Mouse (Mus musculus): ENCODE measurements around the gene 4930467E23Rik. TPM values are rescaled to one million over a fixed set of nuclear protein-coding genes. Genes with fewer than 3 reads are reported as not detected.
"Not testable (repeated sequence)": the region's sequence is repeated elsewhere in the genome, so short reads cannot be mapped to it uniquely, and the experiment has no call there.

4930467E23Rik gene
- polyA plus RNA-seq, 2 experiments = not detected

DNA sequence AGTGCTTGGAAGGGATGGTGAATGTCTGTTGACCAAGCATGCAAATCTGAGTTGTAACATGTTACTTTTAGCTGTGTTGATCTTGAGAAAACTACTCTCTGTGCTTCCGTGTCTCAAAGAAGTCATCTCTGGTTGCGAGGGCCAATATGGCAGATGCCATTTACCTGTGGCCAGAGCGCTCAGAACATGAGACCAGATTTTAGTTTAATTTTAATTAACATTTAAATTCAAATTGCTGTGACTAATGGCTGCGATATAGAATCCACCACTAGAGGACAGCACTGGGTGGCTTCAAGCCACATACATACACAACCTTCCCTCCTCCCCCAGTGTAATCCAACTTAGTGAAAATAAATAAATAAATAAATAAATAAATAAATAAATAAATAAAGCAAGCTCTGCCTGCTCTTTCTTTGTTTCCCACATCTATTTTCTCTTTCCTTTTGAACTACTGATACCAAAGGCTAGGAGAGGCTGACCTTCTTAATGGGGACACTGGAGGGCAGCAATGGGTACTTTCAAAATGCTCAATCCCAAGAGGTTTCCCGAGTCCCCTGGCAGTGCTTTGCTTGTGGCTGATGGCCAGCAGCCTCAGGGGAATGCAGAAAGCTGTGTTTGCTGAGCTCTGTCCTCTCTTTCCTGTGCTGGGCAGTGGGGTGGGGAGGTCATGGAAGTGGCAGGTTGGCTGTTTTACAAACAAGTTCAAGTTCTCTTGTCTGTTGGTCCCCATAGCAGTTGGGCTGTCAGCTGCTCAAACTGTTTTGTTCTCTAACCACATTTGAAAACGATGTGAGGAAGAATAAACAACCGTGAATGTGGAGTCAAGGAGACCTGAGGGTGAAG lies 22.2 kb upstream of the 4930467E23Rik start:
- not testable (repeated sequence) for H3K4me2 ChIP-seq (replicated peaks; ENCODE audit: low read depth, low read length, severe bottlenecking); H3K9me3 ChIP-seq (ENCODE audit: control insufficient read depth, low read length); H3K4me3 ChIP-seq (replicated peaks; ENCODE audit: low read length); H3K36me3 ChIP-seq (ENCODE audit: control insufficient read depth, insufficient read depth, low read length); H3K27ac ChIP-seq (replicated peaks; ENCODE audit: low read depth, low read length); ATAC-seq (ENCODE audit: low FRiP score, low read depth); H3K27me3 ChIP-seq (ENCODE audit: control insufficient read depth, insufficient read depth, low read length); H3K4me1 ChIP-seq (ENCODE audit: control insufficient read depth, insufficient read depth, low read length); H3K9ac ChIP-seq (ENCODE audit: low read depth, low read length, severe bottlenecking)
- DNase-seq (ENCODE audit: low spot score) = peak; percentile 4
- WGBS = 72% methylated on average over 7 of the region's 7 CpGs

DNA sequence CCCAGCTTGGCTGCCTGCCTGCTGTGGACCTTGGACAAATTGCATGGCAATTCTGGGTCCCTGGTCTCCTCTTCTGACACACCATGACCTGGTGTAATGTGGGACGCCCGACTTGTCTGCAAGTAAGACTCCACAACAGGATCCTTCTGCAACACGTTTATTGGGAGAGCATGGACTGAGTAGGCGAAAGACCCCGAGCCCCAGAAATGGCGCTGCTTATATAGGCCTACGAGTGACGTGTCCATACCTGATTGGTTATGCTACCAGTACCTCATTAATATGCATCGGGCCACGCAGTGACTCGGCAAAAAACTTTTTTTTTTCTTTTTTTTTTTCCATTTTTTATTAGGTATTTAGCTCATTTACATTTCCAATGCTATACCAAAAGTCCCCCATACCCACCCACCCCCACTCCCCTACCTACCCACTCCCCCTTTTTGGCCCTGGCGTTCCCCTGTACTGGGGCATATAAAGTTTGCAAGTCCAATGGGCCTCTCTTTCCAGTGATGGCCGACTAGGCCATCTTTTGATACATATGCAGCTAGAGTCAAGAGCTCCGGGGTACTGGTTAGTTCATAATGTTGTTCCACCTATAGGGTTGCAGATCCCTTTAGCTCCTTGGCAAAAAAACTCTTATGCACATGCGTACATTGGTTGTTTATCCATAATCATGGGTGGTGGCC lies 21.5 kb upstream of the 4930467E23Rik start:
- not testable (repeated sequence) for H3K4me3 ChIP-seq (replicated peaks; ENCODE audit: low read length); DNase-seq (ENCODE audit: low spot score)
- WGBS = 84% methylated on average over 13 of the region's 15 CpGs

DNA sequence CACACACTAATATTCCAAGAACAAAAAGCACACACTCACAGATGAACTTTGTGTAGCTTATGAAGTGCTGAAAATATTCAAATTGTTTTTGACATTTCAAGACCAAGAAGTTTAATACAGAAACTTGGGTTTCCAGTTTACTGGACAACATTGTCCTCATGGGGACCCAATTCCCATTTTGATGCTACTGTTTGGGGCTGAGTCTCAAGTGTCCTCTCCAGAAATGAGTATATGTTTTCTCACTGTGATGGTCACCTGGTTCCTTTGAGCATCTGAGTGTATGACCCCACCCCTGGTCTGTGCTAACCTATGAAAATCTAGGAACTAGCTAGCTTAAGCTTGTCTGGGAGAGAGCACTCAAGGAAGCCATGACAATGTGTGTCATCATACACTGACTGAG lies 20.4 kb upstream of the 4930467E23Rik start:
- not testable (repeated sequence) for ATAC-seq (ENCODE audit: low FRiP score, low read depth); H3K27ac ChIP-seq (replicated peaks; ENCODE audit: low read depth, low read length); DNase-seq (ENCODE audit: low spot score); H3K27me3 ChIP-seq (ENCODE audit: control insufficient read depth, insufficient read depth, low read length); H3K4me3 ChIP-seq (replicated peaks; ENCODE audit: low read length); H3K4me2 ChIP-seq (replicated peaks; ENCODE audit: low read depth, low read length, severe bottlenecking); H3K9ac ChIP-seq (ENCODE audit: low read depth, low read length, severe bottlenecking); H3K36me3 ChIP-seq (ENCODE audit: control insufficient read depth, insufficient read depth, low read length); H3K9me3 ChIP-seq (ENCODE audit: control insufficient read depth, low read length); H3K4me1 ChIP-seq (ENCODE audit: control insufficient read depth, insufficient read depth, low read length)

More for the DNA sequence above, 21.5 kb upstream of the 4930467E23Rik start:
- not testable (repeated sequence) for H3K27me3 ChIP-seq (ENCODE audit: control insufficient read depth, insufficient read depth, low read length); H3K27ac ChIP-seq (replicated peaks; ENCODE audit: low read depth, low read length); H3K36me3 ChIP-seq (ENCODE audit: control insufficient read depth, insufficient read depth, low read length); H3K4me1 ChIP-seq (ENCODE audit: control insufficient read depth, insufficient read depth, low read length); H3K4me2 ChIP-seq (replicated peaks; ENCODE audit: low read depth, low read length, severe bottlenecking); H3K9me3 ChIP-seq (ENCODE audit: control insufficient read depth, low read length); H3K9ac ChIP-seq (ENCODE audit: low read depth, low read length, severe bottlenecking)
- ATAC-seq (ENCODE audit: low FRiP score, low read depth) = peak; percentile 42

DNA sequence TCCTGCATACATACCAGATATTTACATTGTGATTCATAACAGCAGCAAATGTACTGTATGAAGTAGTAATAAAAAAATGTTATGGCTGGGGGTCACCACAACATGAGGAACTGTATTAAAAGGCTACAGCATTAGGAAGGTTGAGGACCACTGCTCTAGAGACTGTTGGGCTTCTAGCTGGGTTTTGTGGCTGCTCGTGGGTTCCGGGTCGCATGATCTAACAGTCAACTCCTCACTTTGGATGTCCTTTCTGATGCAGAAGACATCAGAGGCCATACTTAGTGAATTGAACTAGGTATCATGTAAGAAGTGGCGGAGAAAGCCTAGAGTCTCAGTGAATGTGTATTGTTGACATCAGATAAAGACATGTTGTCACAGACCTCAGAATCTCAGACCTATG lies 19.9 kb upstream of the 4930467E23Rik start:
- H3K9ac ChIP-seq (ENCODE audit: low read depth, low read length, severe bottlenecking); H3K9me3 ChIP-seq (ENCODE audit: control insufficient read depth, low read length); DNase-seq (ENCODE audit: low spot score); H3K27ac ChIP-seq (replicated peaks; ENCODE audit: low read depth, low read length); H3K4me3 ChIP-seq (replicated peaks; ENCODE audit: low read length); H3K4me2 ChIP-seq (replicated peaks; ENCODE audit: low read depth, low read length, severe bottlenecking); H3K27me3 ChIP-seq (ENCODE audit: control insufficient read depth, insufficient read depth, low read length); H3K36me3 ChIP-seq (ENCODE audit: control insufficient read depth, insufficient read depth, low read length); H3K4me1 ChIP-seq (ENCODE audit: control insufficient read depth, insufficient read depth, low read length); ATAC-seq (ENCODE audit: low FRiP score, low read depth): not testable (repeated sequence)
- WGBS = 88% methylated on average over 4 of the region's 4 CpGs

DNA sequence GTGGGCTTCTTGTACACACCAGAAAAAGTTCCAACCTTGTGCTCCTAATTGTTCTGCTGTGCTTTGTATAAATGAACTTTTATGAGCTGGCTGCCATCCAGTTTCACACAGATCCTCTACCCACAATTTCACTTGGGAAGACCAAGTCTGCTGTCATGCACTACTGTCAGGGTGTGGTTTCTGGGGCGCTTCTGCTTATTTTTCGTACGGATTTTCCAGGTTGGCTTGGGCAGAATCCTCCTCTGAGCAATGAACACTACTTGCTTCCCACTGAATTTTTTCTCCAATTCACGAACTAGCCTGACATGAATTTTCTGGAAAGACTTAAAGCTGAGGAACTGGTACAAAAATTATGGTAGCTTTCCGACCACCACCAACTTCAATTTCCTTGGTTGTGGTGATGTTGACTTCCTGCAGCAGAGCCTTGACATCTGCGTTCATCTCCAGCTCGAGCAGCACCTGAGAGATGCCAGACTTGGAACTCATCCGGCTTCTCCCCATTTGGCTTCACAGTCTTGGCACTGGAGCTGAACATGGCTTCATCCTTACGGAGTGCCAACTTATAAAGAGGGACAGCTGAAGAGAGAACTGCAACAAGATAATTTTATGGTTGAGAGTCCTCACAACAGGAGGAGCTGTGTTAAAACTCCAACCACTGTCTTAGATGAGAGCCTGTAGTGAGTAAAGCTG lies 18.1 kb upstream of the 4930467E23Rik start:
- not testable (repeated sequence) for H3K9ac ChIP-seq (ENCODE audit: low read depth, low read length, severe bottlenecking); H3K27me3 ChIP-seq (ENCODE audit: control insufficient read depth, insufficient read depth, low read length); ATAC-seq (ENCODE audit: low FRiP score, low read depth); H3K9me3 ChIP-seq (ENCODE audit: control insufficient read depth, low read length); DNase-seq (ENCODE audit: low spot score); H3K36me3 ChIP-seq (ENCODE audit: control insufficient read depth, insufficient read depth, low read length); H3K4me3 ChIP-seq (replicated peaks; ENCODE audit: low read length); H3K4me1 ChIP-seq (ENCODE audit: control insufficient read depth, insufficient read depth, low read length); H3K27ac ChIP-seq (replicated peaks; ENCODE audit: low read depth, low read length); H3K4me2 ChIP-seq (replicated peaks; ENCODE audit: low read depth, low read length, severe bottlenecking)
- WGBS = 77% methylated on average over 5 of the region's 9 CpGs

DNA sequence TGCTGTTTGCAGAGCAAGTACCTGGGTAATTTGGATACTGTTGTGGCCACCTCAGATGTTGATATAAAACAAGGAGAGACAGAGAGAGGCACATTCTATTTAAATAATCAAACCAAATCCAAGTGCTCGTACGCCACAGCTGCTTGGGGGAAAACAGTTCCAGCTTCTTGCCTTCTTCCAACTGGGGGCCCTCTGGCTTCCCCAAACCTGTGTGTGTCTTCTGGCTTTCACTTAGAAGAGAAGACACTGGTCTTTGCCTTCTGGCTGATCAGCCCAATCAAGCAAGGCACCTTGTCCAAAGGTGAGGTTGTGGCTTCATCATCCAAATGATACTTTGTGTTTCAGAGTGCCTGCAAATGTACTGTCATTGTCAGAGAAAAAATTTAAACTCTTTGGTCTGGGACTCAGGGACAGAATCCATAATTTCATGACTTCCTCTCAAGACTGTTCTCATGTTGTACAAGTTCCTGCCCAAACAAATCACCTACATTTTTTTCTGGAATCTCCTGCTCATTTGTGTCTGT lies 17.1 kb upstream of the 4930467E23Rik start:
- H3K27me3 ChIP-seq (ENCODE audit: control insufficient read depth, insufficient read depth, low read length) = not testable (repeated sequence)

DNA sequence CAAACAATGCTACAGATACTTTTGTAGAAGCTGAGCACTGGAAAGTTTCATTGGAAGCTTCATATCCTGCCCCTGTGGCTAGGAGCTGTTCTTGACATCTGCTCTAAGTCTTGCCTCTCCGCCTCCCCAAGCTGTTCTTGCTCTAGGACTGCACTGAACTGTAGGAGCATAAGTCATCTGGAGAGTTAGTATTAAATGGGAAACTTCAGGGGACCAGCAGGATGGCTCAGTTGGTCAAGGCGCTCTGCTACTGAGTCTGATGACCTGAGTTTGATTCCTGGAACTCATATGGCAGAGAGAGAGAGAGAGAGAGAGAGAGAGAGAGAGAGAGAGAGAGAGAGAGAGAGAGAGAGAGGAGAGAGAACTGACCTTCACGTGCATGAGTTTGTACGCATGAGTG lies 16.6 kb upstream of the 4930467E23Rik start:
- not testable (repeated sequence) for H3K4me3 ChIP-seq (replicated peaks; ENCODE audit: low read length); H3K27ac ChIP-seq (replicated peaks; ENCODE audit: low read depth, low read length); ATAC-seq (ENCODE audit: low FRiP score, low read depth); H3K9me3 ChIP-seq (ENCODE audit: control insufficient read depth, low read length); H3K4me2 ChIP-seq (replicated peaks; ENCODE audit: low read depth, low read length, severe bottlenecking); H3K27me3 ChIP-seq (ENCODE audit: control insufficient read depth, insufficient read depth, low read length); DNase-seq (ENCODE audit: low spot score); H3K36me3 ChIP-seq (ENCODE audit: control insufficient read depth, insufficient read depth, low read length); H3K4me1 ChIP-seq (ENCODE audit: control insufficient read depth, insufficient read depth, low read length); H3K9ac ChIP-seq (ENCODE audit: low read depth, low read length, severe bottlenecking)
- WGBS = 73% methylated on average over 4 of the region's 4 CpGs

More for the DNA sequence above, 17.1 kb upstream of the 4930467E23Rik start:
- H3K36me3 ChIP-seq (ENCODE audit: control insufficient read depth, insufficient read depth, low read length); DNase-seq (ENCODE audit: low spot score); H3K9ac ChIP-seq (ENCODE audit: low read depth, low read length, severe bottlenecking); H3K27ac ChIP-seq (replicated peaks; ENCODE audit: low read depth, low read length); H3K4me3 ChIP-seq (replicated peaks; ENCODE audit: low read length); H3K4me2 ChIP-seq (replicated peaks; ENCODE audit: low read depth, low read length, severe bottlenecking); H3K9me3 ChIP-seq (ENCODE audit: control insufficient read depth, low read length); H3K4me1 ChIP-seq (ENCODE audit: control insufficient read depth, insufficient read depth, low read length); ATAC-seq (ENCODE audit: low FRiP score, low read depth): not testable (repeated sequence)
- WGBS = 52% methylated on average over 2 of the region's 2 CpGs

All from limb, embryonic 14.5 days (tissue).